8 mouse cellular contexts compared by ENCODE assay signal in the genomic region with DNA sequence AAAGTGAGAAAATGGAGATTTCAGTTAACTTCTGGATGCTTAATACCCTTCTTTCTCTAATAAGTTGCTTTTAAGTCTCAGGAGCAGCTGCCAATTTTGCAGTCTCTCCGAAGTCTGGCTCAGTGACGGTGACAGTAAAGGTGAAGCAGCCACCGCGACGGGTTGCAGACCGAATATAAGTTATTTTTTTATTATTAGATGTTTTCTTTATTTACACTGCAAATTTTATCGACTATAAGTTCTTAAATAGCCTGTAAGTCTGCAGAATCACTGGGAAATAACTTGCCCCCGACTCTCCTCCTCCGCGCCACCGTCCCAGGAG. TPM values are rescaled to one million over a fixed set of nuclear protein-coding genes. Genes with fewer than 3 reads are reported as not detected.
DNase-seq lines count a peak whose midpoint lies in the region; ATAC-seq and TF ChIP-seq lines count a peak whose summit lies in the region.

No protein-coding gene starts in this region.

- peak overlapping the region; percentile 75 for H3K4me3 ChIP-seq in heart, embryonic 11.5 days (ENCODE audit: low read depth, low read length)
- H3K4me3 ChIP-seq in CH12.LX (replicated peaks in 1 of 3; ENCODE audit: low read depth in 2 of 3, low read length in 2 of 3, poor library complexity in 1 of 3): peak overlapping the region; percentile 63 to 86 (median 78)
- peak overlapping the region; percentile 78 for H3K4me3 ChIP-seq in forebrain, embryonic 12.5 days (replicated peaks)
- H3K4me3 ChIP-seq in liver, embryonic 13.5 days (replicated peaks): peak overlapping the region; percentile 85

- peaks cover 9% of the 10 kb centered on the region; the same call in 1 of the 2 replicates for H3K4me1 ChIP-seq in heart, embryonic 11.5 days (ENCODE audit: control insufficient read depth, insufficient read depth, low read length)
- peaks cover 0 to 11% of the 10 kb centered on the region in 2 experiments; a peak in 2 of 4 replicates for H3K4me1 ChIP-seq in CH12.LX (ENCODE audit: control insufficient read depth in 1 of 2, insufficient read depth in 2 of 2)
- peaks cover 11% of the 10 kb centered on the region for H3K4me1 ChIP-seq in forebrain, embryonic 12.5 days
- H3K4me1 ChIP-seq in liver, embryonic 13.5 days (replicated peaks): peaks cover 33% of the 10 kb centered on the region

- no peak for TF ChIP-seq EP300 in CH12.LX (IDR thresholded peaks at IDR 0.05; ENCODE audit: low read length)

- H3K9me3 ChIP-seq in heart, embryonic 11.5 days (replicated peaks; ENCODE audit: control insufficient read depth, low read length): no peaks in the 10 kb centered on the region
- H3K9me3 ChIP-seq in CH12.LX (replicated peaks; ENCODE audit: low read length): no peaks in the 10 kb centered on the region
- H3K9me3 ChIP-seq in forebrain, embryonic 12.5 days: no peaks in the 10 kb centered on the region
- H3K9me3 ChIP-seq in liver, embryonic 13.5 days (replicated peaks): no peaks in the 10 kb centered on the region

- no peak for TF ChIP-seq RAD21 in CH12.LX (IDR thresholded peaks at IDR 0.05; ENCODE audit: low read depth, low read length)

- H3K27ac ChIP-seq in heart, embryonic 11.5 days (ENCODE audit: low read depth, low read length): peak overlapping the region; percentile 99
- no peak overlapping the region for H3K27ac ChIP-seq in CH12.LX (ENCODE audit: insufficient read depth, low read depth)
- H3K27ac ChIP-seq in forebrain, embryonic 12.5 days: no peak overlapping the region; the same call in 1 of the 2 replicates
- peak overlapping the region; percentile 99 for H3K27ac ChIP-seq in liver, embryonic 13.5 days

- no peaks in the 10 kb centered on the region for H3K27me3 ChIP-seq in heart, embryonic 11.5 days (ENCODE audit: control insufficient read depth, insufficient read depth, low read length)
- H3K27me3 ChIP-seq in CH12.LX (replicated peaks): no peaks in the 10 kb centered on the region
- no peaks in the 10 kb centered on the region for H3K27me3 ChIP-seq in forebrain, embryonic 12.5 days
- no peaks in the 10 kb centered on the region for H3K27me3 ChIP-seq in liver, embryonic 13.5 days

- in situ Hi-C loops in CH12.LX (cut with MboI; ENCODE audit: low pct_ligation_motif_present, low pct_unique_long_range_greater_than_20kb, low sequenced_read_pairs): loop anchor here (25.0 kb wide), 1 partner anchor 303 kb away; no protein-coding TSS in a partner anchor

- H3K79me2 ChIP-seq in CH12.LX (replicated peaks; ENCODE audit: control insufficient read depth, extremely low read depth, insufficient read depth, poor library complexity, severe bottlenecking): peaks cover 10% of the 10 kb centered on the region

- no peak for DNase-seq in heart, postnatal 36 days
- no peak for DNase-seq in CH12.LX (ENCODE audit: extremely low read depth)
- DNase-seq in liver, embryonic 13.5 days: no peak
- DNase-seq in adrenal gland, postnatal 4 days (ENCODE audit: low spot score in 2 of 2): no peak
- DNase-seq in yolk sac, embryonic 10.5 days (ENCODE audit: low spot score): no peak
- DNase-seq in gastrocnemius, postnatal 14 days: no peak

- no peak for TF ChIP-seq CTCF in CH12.LX (conservative IDR thresholded peaks at IDR 0.05 in 1 of 2, IDR thresholded peaks at IDR 0.05 in 1 of 2; ENCODE audit: low read depth in 2 of 2, low read length in 2 of 2)

- TF ChIP-seq POLR2A in CH12.LX (IDR thresholded peaks at IDR 0.05; ENCODE audit: low read depth, low read length): peak; percentile 76; the same call in 1 of the 2 replicates

- peak overlapping the region; percentile 76 for H3K4me2 ChIP-seq in heart, embryonic 11.5 days
- peak overlapping the region; percentile 98 for H3K4me2 ChIP-seq in CH12.LX (ENCODE audit: insufficient read depth, low read depth, poor library complexity, severe bottlenecking)
- H3K4me2 ChIP-seq in forebrain, embryonic 12.5 days: peak overlapping the region; percentile 70
- H3K4me2 ChIP-seq in liver, embryonic 13.5 days: peak overlapping the region; percentile 99

- intact Hi-C loops in heart, postnatal 36 days (cut with DNase I): loop anchor here (5.0 kb wide), 1 partner anchor 273 kb away; a partner anchor contains a TSS
- intact Hi-C loops in gastrocnemius, postnatal 14 days (cut with DNase I; ENCODE audit: low total_unique reads): no loop called here

- H3K9ac ChIP-seq in heart, embryonic 11.5 days (ENCODE audit: low read depth, low read length): peak overlapping the region; percentile 98
- peak overlapping the region; percentile 74; the same call in 1 of the 2 replicates for H3K9ac ChIP-seq in CH12.LX (ENCODE audit: insufficient read depth, low read depth)
- no peak overlapping the region for H3K9ac ChIP-seq in forebrain, embryonic 12.5 days
- peak overlapping the region; percentile 95 for H3K9ac ChIP-seq in liver, embryonic 13.5 days

- H3K36me3 ChIP-seq in heart, embryonic 11.5 days (ENCODE audit: control insufficient read depth, insufficient read depth, low read length): no peaks in the 10 kb centered on the region
- no peaks in the 10 kb centered on the region for H3K36me3 ChIP-seq in CH12.LX (replicated peaks in 1 of 2; ENCODE audit: control insufficient read depth in 1 of 2, insufficient read depth in 1 of 2, low read length in 1 of 2)
- H3K36me3 ChIP-seq in forebrain, embryonic 12.5 days (replicated peaks): no peaks in the 10 kb centered on the region
- no peaks in the 10 kb centered on the region for H3K36me3 ChIP-seq in liver, embryonic 13.5 days

- 2% methylated on average over 11 of the region's 11 CpGs for WGBS in heart, embryonic 11.5 days (ENCODE audit: insufficient replicate concordance)
- WGBS in forebrain, embryonic 12.5 days: 2% methylated on average over 11 of the region's 11 CpGs
- WGBS in liver, embryonic 13.5 days (ENCODE audit: insufficient replicate concordance): 2% methylated on average over 11 of the region's 11 CpGs

- dilution Hi-C loops in CH12.LX (cut with MboI; ENCODE audit: extremely low pct_ligation_motif_present, extremely low pct_unique_long_range_greater_than_20kb, low sequenced_read_pairs): no loop called here

- no peak for ATAC-seq in heart, embryonic 11.5 days (replicated peaks; ENCODE audit: insufficient number of reproducible peaks, low FRiP score, low TSS enrichment)
- ATAC-seq in forebrain, embryonic 12.5 days (ENCODE audit: low FRiP score): no peak
- no peak for ATAC-seq in liver, embryonic 13.5 days (ENCODE audit: low read depth)

TF ChIP-seq in CH12.LX, 34 proteins besides CTCF, POLR2A, EP300 and RAD21:
- TF ChIP-seq MAZ (IDR thresholded peaks at IDR 0.05; ENCODE audit: low read depth, low read length): 0 out of 2 replicates have a peak, but pooled peaks have one; percentile 51
- no peak for TF ChIP-seq KAT2A (IDR thresholded peaks at IDR 0.05; ENCODE audit: insufficient replicate concordance, low read length)
- TF ChIP-seq ZNF384 (IDR thresholded peaks at IDR 0.05; ENCODE audit: low read depth, low read length): no peak
- TF ChIP-seq NELFE (IDR thresholded peaks at IDR 0.05; ENCODE audit: low read depth, low read length): peak; percentile 87; the same call in 1 of the 2 replicates

RNA-seq across cellular contexts. Expression of a gene that starts 1.0 kb away (rescaled TPM):
- polyA plus RNA-seq in heart, embryonic 11.5 days (2014; fragmentation: Nextera tagmentation; extraction: Ambion mirVana): 23.9 and 24.3 TPM in 2 replicates
- 10 to 100 TPM; 25.4 to 29.4 TPM for total RNA-seq in heart, postnatal 36 days (2021)
- total RNA-seq in CH12.LX (2012; rRNA removed) (6.5 and 7.3 TPM in 2 replicates), CH12.LX (2014; rRNA removed) (12.8 and 13.8 TPM in 2 replicates)
- polyA plus RNA-seq in CH12.LX (2012; ENCODE audit: insufficient read length, low read depth): 10.9 and 13.9 TPM in 2 replicates
- 47.5 and 48.3 TPM in 2 replicates for polyA plus RNA-seq in forebrain, embryonic 12.5 days (2016; fragmentation: Nextera tagmentation; extraction: Ambion mirVana)
- polyA plus RNA-seq in liver, embryonic 13.5 days (2015; fragmentation: Nextera tagmentation; extraction: Ambion mirVana): 7.8 and 10.8 TPM in 2 replicates
- 10 to 100 TPM; 41.7 to 43.0 TPM for total RNA-seq in adrenal gland, postnatal 4 days (2021)
- 10 to 100 TPM; 18.5 to 23.3 TPM for total RNA-seq in gastrocnemius, postnatal 14 days (2021)

Comparison
In these comparisons a context has a peak if more than half of its experiments do, and no peak if none do; other contexts are left out.
1. H3K27ac ChIP-seq: peak in heart, embryonic 11.5 days (single experiment) and liver, embryonic 13.5 days (single experiment); none in CH12.LX (single experiment) and forebrain, embryonic 12.5 days (single experiment).
2. Peak in every context shown above with its lines, with median percentiles within 50 percentile points of each other: H3K4me2 ChIP-seq and H3K4me3 ChIP-seq.